Comparison of ENCODE assay signal across 9 mouse cellular contexts in genomic region chr2:30418259-30418658, GRCm38 (mm10). TPM values are rescaled to one million over a fixed set of nuclear protein-coding genes. Genes with fewer than 3 reads are reported as not detected.
DNase-seq lines count a peak whose midpoint lies in the region; ATAC-seq and TF ChIP-seq lines count a peak whose summit lies in the region.
"Had no signal": no experiment of that assay in that cellular context is flagged by ENCODE, and none has a peak within 500 bp of the region (broad histone marks: within the 10 kb centered on the region; RNA-seq: fewer than 3 reads in every experiment).

No protein-coding gene starts in this region.

- TF ChIP-seq CTCF in kidney, adult 2 months (conservative IDR thresholded peaks at IDR 0.05; ENCODE audit: insufficient read depth, insufficient read length, low read depth, low read length), result no peak

- no peaks in the 10 kb centered on the region; the same call in 1 of the 2 replicates for H3K36me3 ChIP-seq in kidney, adult 2 months (ENCODE audit: control insufficient read depth, insufficient read depth, low read length)
- no peaks in the 10 kb centered on the region; the same call in 1 of the 2 replicates for H3K36me3 ChIP-seq in embryonic facial prominence, embryonic 12.5 days
- no peaks in the 10 kb centered on the region for H3K36me3 ChIP-seq in hindbrain, embryonic 13.5 days
- no peaks in the 10 kb centered on the region for H3K36me3 ChIP-seq in midbrain, embryonic 14.5 days (ENCODE audit: control insufficient read depth, insufficient read depth, low read length)

- peak overlapping the region; percentile 38 for H3K4me2 ChIP-seq in embryonic facial prominence, embryonic 12.5 days (replicated peaks)
- peak overlapping the region; percentile 73 for H3K4me2 ChIP-seq in hindbrain, embryonic 13.5 days
- H3K4me2 ChIP-seq in midbrain, embryonic 14.5 days (ENCODE audit: low read length), result peak overlapping the region; percentile 12

- no peak for ATAC-seq in embryonic facial prominence, embryonic 12.5 days (ENCODE audit: insufficient number of reproducible peaks, insufficient read depth, low FRiP score, low TSS enrichment)
- no peak for ATAC-seq in hindbrain, embryonic 13.5 days (ENCODE audit: low FRiP score)
- no peak for ATAC-seq in midbrain, embryonic 14.5 days (ENCODE audit: low FRiP score, low TSS enrichment)

- H3K4me3 ChIP-seq in kidney, adult 2 months (ENCODE audit: insufficient read depth, low read depth, low read length), result no peak overlapping the region
- H3K4me3 ChIP-seq in embryonic facial prominence, embryonic 12.5 days, result peak overlapping the region; percentile 12; the same call in 1 of the 2 replicates
- peak overlapping the region; percentile 11; the same call in 1 of the 2 replicates for H3K4me3 ChIP-seq in hindbrain, embryonic 13.5 days
- no peak overlapping the region for H3K4me3 ChIP-seq in midbrain, embryonic 14.5 days (replicated peaks; ENCODE audit: low read depth, low read length)

- peaks cover 24% of the 10 kb centered on the region for H3K4me1 ChIP-seq in kidney, adult 2 months (ENCODE audit: control insufficient read depth, insufficient read depth, low read length)
- H3K4me1 ChIP-seq in embryonic facial prominence, embryonic 12.5 days, result peaks cover 28% of the 10 kb centered on the region
- peaks cover 58% of the 10 kb centered on the region for H3K4me1 ChIP-seq in hindbrain, embryonic 13.5 days (replicated peaks)
- peaks cover 35% of the 10 kb centered on the region for H3K4me1 ChIP-seq in midbrain, embryonic 14.5 days (ENCODE audit: control insufficient read depth, insufficient read depth, low read length)

- H3K27ac ChIP-seq in kidney, adult 2 months (ENCODE audit: insufficient read depth, low read depth, low read length), result peak overlapping the region; percentile 8
- H3K27ac ChIP-seq in embryonic facial prominence, embryonic 12.5 days, result peak overlapping the region; percentile 92
- H3K27ac ChIP-seq in hindbrain, embryonic 13.5 days, result peak overlapping the region; percentile 20; the same call in 1 of the 2 replicates
- no peak overlapping the region for H3K27ac ChIP-seq in midbrain, embryonic 14.5 days (replicated peaks; ENCODE audit: low read depth, low read length)

- DNase-seq in kidney, adult 2 months, result no peak
- no peak for DNase-seq in kidney, postnatal 4 days
- DNase-seq in midbrain, embryonic 14.5 days, result no peak
- DNase-seq in adrenal gland, adult (ENCODE audit: inconsistent age in 2 of 2, low spot score in 1 of 2), result no peak
- no peak for DNase-seq in thymus, postnatal 25 days
- no peak for DNase-seq in adrenal gland, postnatal 4 days (ENCODE audit: low spot score in 2 of 2)
- DNase-seq: kidney, postnatal 25 days had no signal

- TF ChIP-seq POLR2A in kidney, adult 2 months (IDR thresholded peaks at IDR 0.05; ENCODE audit: low read depth, low read length), result no peak

- H3K9ac ChIP-seq in embryonic facial prominence, embryonic 12.5 days, result peak overlapping the region; percentile 41; the same call in 1 of the 2 replicates
- peak overlapping the region; percentile 61 for H3K9ac ChIP-seq in hindbrain, embryonic 13.5 days
- no peak overlapping the region; the same call in 1 of the 2 replicates for H3K9ac ChIP-seq in midbrain, embryonic 14.5 days (replicated peaks; ENCODE audit: low read length)

- H3K9me3 ChIP-seq in embryonic facial prominence, embryonic 12.5 days, result no peaks in the 10 kb centered on the region
- H3K9me3 ChIP-seq in hindbrain, embryonic 13.5 days, result no peaks in the 10 kb centered on the region
- H3K9me3 ChIP-seq in midbrain, embryonic 14.5 days (ENCODE audit: control insufficient read depth, low read length), result no peaks in the 10 kb centered on the region

- 58% methylated on average over 6 of the region's 6 CpGs for WGBS in kidney, adult 2 months
- WGBS in embryonic facial prominence, embryonic 12.5 days, result 63% methylated on average over 6 of the region's 6 CpGs
- 76% methylated on average over 6 of the region's 6 CpGs for WGBS in hindbrain, embryonic 13.5 days
- WGBS in midbrain, embryonic 14.5 days, result 79% methylated on average over 6 of the region's 6 CpGs

- no peaks in the 10 kb centered on the region for H3K27me3 ChIP-seq in kidney, adult 2 months (replicated peaks; ENCODE audit: control insufficient read depth, insufficient read depth, low read length)
- H3K27me3 ChIP-seq in embryonic facial prominence, embryonic 12.5 days, result no peaks in the 10 kb centered on the region
- peaks cover 3% of the 10 kb centered on the region; the same call in 1 of the 2 replicates for H3K27me3 ChIP-seq in hindbrain, embryonic 13.5 days
- no peaks in the 10 kb centered on the region for H3K27me3 ChIP-seq in midbrain, embryonic 14.5 days (ENCODE audit: control insufficient read depth, insufficient read depth, low read length)

RNA-seq across cellular contexts. Expression of gene Ptpa, which starts 2.4 kb away (rescaled TPM):
- polyA plus RNA-seq in kidney, adult 2 months (2012; rRNA removed), result 132 and 176 TPM in 2 replicates
- polyA plus RNA-seq in embryonic facial prominence, embryonic 12.5 days (2016; fragmentation: Nextera tagmentation; extraction: Ambion mirVana), result 140 and 145 TPM in 2 replicates
- polyA plus RNA-seq in hindbrain, embryonic 13.5 days (2015; fragmentation: Nextera tagmentation; extraction: Ambion mirVana), result 129 and 133 TPM in 2 replicates
- 86.7 and 115 TPM in 2 replicates for polyA plus RNA-seq in midbrain, embryonic 14.5 days (2014; fragmentation: Nextera tagmentation; extraction: Ambion mirVana)
- total RNA-seq in adrenal gland, postnatal 4 days (2021), result 100 to 1,000 TPM; 165 to 169 TPM

RNA-seq across cellular contexts. Expression of gene Crat, which starts 2.6 kb away (rescaled TPM):
- polyA plus RNA-seq in kidney, adult 2 months (2012; rRNA removed), result 214 and 254 TPM in 2 replicates
- polyA plus RNA-seq in embryonic facial prominence, embryonic 12.5 days (2016; fragmentation: Nextera tagmentation; extraction: Ambion mirVana), result 23.8 and 26.9 TPM in 2 replicates
- polyA plus RNA-seq in hindbrain, embryonic 13.5 days (2015; fragmentation: Nextera tagmentation; extraction: Ambion mirVana), result 22.1 and 24.0 TPM in 2 replicates
- polyA plus RNA-seq in midbrain, embryonic 14.5 days (2014; fragmentation: Nextera tagmentation; extraction: Ambion mirVana), result 22.2 and 24.0 TPM in 2 replicates
- total RNA-seq in adrenal gland, postnatal 4 days (2021), result 10 to 100 TPM; 77.6 to 90.3 TPM

RNA-seq across cellular contexts. Expression of gene Dolpp1, which starts 26.2 kb away (rescaled TPM):
- polyA plus RNA-seq in kidney, adult 2 months (2012; rRNA removed), result 30.6 and 36.4 TPM in 2 replicates
- 34.8 and 38.1 TPM in 2 replicates for polyA plus RNA-seq in embryonic facial prominence, embryonic 12.5 days (2016; fragmentation: Nextera tagmentation; extraction: Ambion mirVana)
- polyA plus RNA-seq in hindbrain, embryonic 13.5 days (2015; fragmentation: Nextera tagmentation; extraction: Ambion mirVana), result 51.2 and 53.9 TPM in 2 replicates
- polyA plus RNA-seq in midbrain, embryonic 14.5 days (2014; fragmentation: Nextera tagmentation; extraction: Ambion mirVana), result 56.3 and 57.2 TPM in 2 replicates
- 10 to 100 TPM; 25.9 to 33.9 TPM for total RNA-seq in adrenal gland, postnatal 4 days (2021)

RNA-seq across cellular contexts. Expression of gene Miga2, which starts 54.2 kb away (rescaled TPM):
- 46.8 and 53.3 TPM in 2 replicates for polyA plus RNA-seq in kidney, adult 2 months (2012; rRNA removed)
- 29.6 and 31.0 TPM in 2 replicates for polyA plus RNA-seq in embryonic facial prominence, embryonic 12.5 days (2016; fragmentation: Nextera tagmentation; extraction: Ambion mirVana)
- polyA plus RNA-seq in hindbrain, embryonic 13.5 days (2015; fragmentation: Nextera tagmentation; extraction: Ambion mirVana), result 27.0 and 33.1 TPM in 2 replicates
- polyA plus RNA-seq in midbrain, embryonic 14.5 days (2014; fragmentation: Nextera tagmentation; extraction: Ambion mirVana), result 26.1 and 29.7 TPM in 2 replicates
- total RNA-seq in adrenal gland, postnatal 4 days (2021), result 10 to 100 TPM; 65.1 to 71.1 TPM

RNA-seq across cellular contexts. Expression of gene Ier5l, which starts 55.8 kb away (rescaled TPM):
- 9.9 and 16.1 TPM in 2 replicates for polyA plus RNA-seq in kidney, adult 2 months (2012; rRNA removed)
- 4.2 and 4.5 TPM in 2 replicates for polyA plus RNA-seq in embryonic facial prominence, embryonic 12.5 days (2016; fragmentation: Nextera tagmentation; extraction: Ambion mirVana)
- 2.1 and 2.9 TPM in 2 replicates for polyA plus RNA-seq in hindbrain, embryonic 13.5 days (2015; fragmentation: Nextera tagmentation; extraction: Ambion mirVana)
- polyA plus RNA-seq in midbrain, embryonic 14.5 days (2014; fragmentation: Nextera tagmentation; extraction: Ambion mirVana), result 3.7 and 4.3 TPM in 2 replicates
- total RNA-seq in adrenal gland, postnatal 4 days (2021), result 10 to 100 TPM; 10.6 to 11.6 TPM

Comparison
In these comparisons a context has a peak if more than half of its experiments do, and no peak if none do; other contexts are left out.
1. H3K4me3 ChIP-seq: peak in embryonic facial prominence, embryonic 12.5 days (single experiment) and hindbrain, embryonic 13.5 days (single experiment); none in kidney, adult 2 months (single experiment) and midbrain, embryonic 14.5 days (single experiment).
2. H3K4me2 ChIP-seq: peak in every context shown above with its lines; median percentile 73 in hindbrain, embryonic 13.5 days; 38 in embryonic facial prominence, embryonic 12.5 days; 12 in midbrain, embryonic 14.5 days.